Mouse (Mus musculus) thymus, adult 2 months (tissue): ENCODE data around the gene Tekt4. TPM values are rescaled to one million over a fixed set of nuclear protein-coding genes. Genes with fewer than 3 reads are reported as not detected.

Experiments
- DNase-seq: peaks from one replicate; pipeline ENCODE4 v3.0.0; 2021
- H3K27ac ChIP-seq: fragments of 200-500 bp; 2 replicates; pipeline ENCODE4 v1.5.1; 2012; ENCODE audit warnings: low read length, control low read depth; ENCODE audit not compliant: control insufficient read depth, insufficient read depth
- H3K27me3 ChIP-seq: fragments of 200-500 bp; 2 replicates; pipeline ENCODE4 v1.6.1; 2012; ENCODE audit warnings: mild to moderate bottlenecking, low read length, moderate library complexity, mixed read lengths; ENCODE audit not compliant: control insufficient read depth, insufficient read depth
- H3K36me3 ChIP-seq: fragments of 200-500 bp; 2 replicates; pipeline ENCODE4 v1.6.1; 2012; ENCODE audit warnings: mild to moderate bottlenecking, low read length, moderate library complexity; ENCODE audit not compliant: control insufficient read depth, insufficient read depth
- H3K4me1 ChIP-seq: fragments of 200-500 bp; replicated peaks from 2 replicates; pipeline ENCODE4 v1.6.1; 2012; ENCODE audit warnings: low read length; ENCODE audit not compliant: control insufficient read depth, insufficient read depth
- H3K4me3 ChIP-seq: fragments of 200-500 bp; 2 replicates; pipeline ENCODE4 v1.5.1; 2012; ENCODE audit warnings: mild to moderate bottlenecking, low read length, control low read depth, moderate library complexity; ENCODE audit not compliant: control insufficient read depth, insufficient read depth
- CTCF ChIP-seq: fragments of 200-500 bp; IDR thresholded peaks from 2 replicates; pipeline ENCODE4 v1.5.1; 2012; ENCODE audit warnings: mild to moderate bottlenecking, control low read depth, low read length, moderate library complexity, borderline replicate concordance; ENCODE audit not compliant: control insufficient read depth, poor library complexity, insufficient read depth; ENCODE audit errors: extremely low read depth
- POLR2A ChIP-seq: fragments of 200-500 bp; IDR thresholded peaks from 2 replicates; pipeline ENCODE4 v1.6.1; 2012; ENCODE audit warnings: mild to moderate bottlenecking, low read length, control low read depth, moderate library complexity; ENCODE audit not compliant: control insufficient read depth, poor library complexity, insufficient read depth; ENCODE audit errors: extremely low read depth
- WGBS: fragments of 180-500 bp; shearing (Covaris S2); methylation state at CpG from one replicate; pipeline ENCODE4 v1.1.7; 2018; 5-methylcytosine and 5-hydroxymethylcytosine counted together
- polyA plus RNA-seq: library from polyadenylated mRNA; depleted of rRNA; stranded (reverse); fragments of >200 nt; gene quantifications from 2 replicates; pipeline ENCODE4 v1.2.3, GENCODE M21; 2012; rRNA removed

The Tekt4 gene
- polyA plus RNA-seq, 1 experiment = 0.42 TPM

DNA sequence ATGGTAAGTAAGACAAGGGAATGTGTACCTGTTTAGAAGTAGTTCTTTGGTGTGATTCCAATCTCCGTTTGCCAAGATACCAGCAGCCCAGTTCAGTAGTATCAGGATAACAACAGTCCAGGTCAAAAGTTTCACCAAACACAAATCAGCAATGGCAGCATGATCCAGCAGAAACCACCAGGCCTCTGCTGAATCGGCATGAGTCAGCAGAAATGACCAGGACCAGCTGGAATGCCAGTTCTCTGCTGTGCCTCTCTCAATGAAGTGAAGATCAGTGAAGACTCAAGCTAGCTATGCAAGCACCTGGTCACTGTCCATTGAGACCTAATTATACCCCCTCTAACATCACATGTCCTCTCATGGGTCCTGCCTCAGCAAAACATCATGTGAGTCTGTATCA lies 59.6 kb downstream of the Tekt4 start:
- H3K36me3 ChIP-seq = no peaks in the 10 kb centered on the region
- 92% methylated on average over 2 of the region's 2 CpGs for WGBS
- TF ChIP-seq CTCF = no peak
- TF ChIP-seq POLR2A = no peak
- DNase-seq = no peak
- no peaks in the 10 kb centered on the region for H3K4me1 ChIP-seq
- no peaks in the 10 kb centered on the region for H3K27me3 ChIP-seq
- H3K27ac ChIP-seq = no peak overlapping the region
- H3K4me3 ChIP-seq = no peak overlapping the region

DNA sequence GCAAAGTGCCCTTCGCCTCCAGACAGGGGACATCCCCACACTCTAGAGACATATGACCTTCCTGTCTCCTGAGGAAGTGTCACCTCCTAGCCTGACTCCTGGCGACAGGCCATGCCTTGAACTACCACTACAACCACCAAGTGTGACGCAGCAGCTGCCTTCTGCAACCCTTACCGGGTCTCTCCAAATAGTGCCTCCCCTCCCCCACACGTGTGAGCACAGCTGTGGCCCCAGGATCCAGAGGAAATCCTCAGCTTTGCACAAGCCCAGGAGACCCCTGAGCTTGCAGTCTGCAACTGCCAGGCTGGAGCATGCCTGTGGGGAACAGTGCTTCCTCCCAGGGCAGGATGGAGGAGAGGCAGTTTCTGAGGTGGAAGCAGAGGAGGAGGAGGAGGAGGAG lies 61.9 kb downstream of the Tekt4 start:
- TF ChIP-seq POLR2A (no peak), CTCF (no peak)
- H3K27me3 ChIP-seq = no peaks in the 10 kb centered on the region
- no peak overlapping the region for H3K4me3 ChIP-seq
- no peak for DNase-seq
- no peaks in the 10 kb centered on the region for H3K36me3 ChIP-seq
- H3K27ac ChIP-seq = no peak overlapping the region
- no peaks in the 10 kb centered on the region for H3K4me1 ChIP-seq
- 14% methylated on average over 5 of the region's 5 CpGs for WGBS

DNA sequence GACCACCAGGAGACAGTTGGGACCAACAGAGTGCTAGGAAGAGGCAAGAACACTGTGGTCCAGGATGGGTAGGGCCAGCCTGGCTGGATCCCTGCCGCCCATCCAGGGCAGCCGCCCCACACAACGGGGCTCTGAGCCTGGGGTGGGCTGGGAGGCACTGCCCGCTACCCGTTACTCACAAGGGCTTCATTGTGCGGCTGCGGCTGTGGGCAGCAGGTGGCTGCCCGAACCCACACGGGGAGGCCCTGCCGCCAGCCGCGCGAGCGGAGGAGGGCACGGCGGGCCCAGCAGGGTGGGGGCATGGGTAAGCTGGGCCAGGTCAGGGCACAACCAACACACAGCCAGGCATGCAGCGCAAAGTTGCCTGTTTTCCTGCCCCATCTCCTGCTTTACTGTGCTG lies 63.7 kb downstream of the Tekt4 start:
- no peak for DNase-seq
- no peak for TF ChIP-seq POLR2A
- no peak for TF ChIP-seq CTCF
- H3K36me3 ChIP-seq = no peaks in the 10 kb centered on the region
- H3K27me3 ChIP-seq = no peaks in the 10 kb centered on the region
- 92% methylated on average over 17 of the region's 17 CpGs for WGBS
- no peak overlapping the region for H3K27ac ChIP-seq
- H3K4me3 ChIP-seq = no peak overlapping the region
- no peaks in the 10 kb centered on the region for H3K4me1 ChIP-seq

DNA sequence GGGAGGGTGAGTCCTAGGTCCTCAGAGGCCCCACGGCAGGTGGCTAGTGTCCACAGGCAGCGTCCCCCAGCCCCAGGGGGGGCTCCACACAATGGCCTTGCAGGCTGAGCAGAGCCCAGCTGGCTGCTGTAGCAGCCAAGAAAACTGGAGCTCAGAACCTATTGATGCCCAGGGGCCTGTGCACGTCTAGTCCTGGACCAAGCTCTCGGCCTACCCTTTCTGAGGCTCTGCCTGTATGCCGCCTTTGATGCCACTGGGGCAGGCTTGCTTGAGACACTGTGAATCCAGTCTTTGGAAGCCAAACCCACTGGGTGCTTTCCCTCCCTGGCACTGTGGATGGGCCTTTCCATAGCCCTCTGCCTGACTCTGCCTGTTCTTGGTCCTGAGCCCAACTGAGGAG lies 65.1 kb downstream of the Tekt4 start:
- Histone ChIP-seq H3K4me3 (no peak overlapping the region), H3K4me1 (no peaks in the 10 kb centered on the region), H3K36me3 (no peaks in the 10 kb centered on the region), H3K27ac (no peak overlapping the region), H3K27me3 (no peaks in the 10 kb centered on the region)
- no peak for DNase-seq
- TF ChIP-seq POLR2A (no peak), CTCF (no peak)
- WGBS = 93% methylated on average over 5 of the region's 5 CpGs

DNA sequence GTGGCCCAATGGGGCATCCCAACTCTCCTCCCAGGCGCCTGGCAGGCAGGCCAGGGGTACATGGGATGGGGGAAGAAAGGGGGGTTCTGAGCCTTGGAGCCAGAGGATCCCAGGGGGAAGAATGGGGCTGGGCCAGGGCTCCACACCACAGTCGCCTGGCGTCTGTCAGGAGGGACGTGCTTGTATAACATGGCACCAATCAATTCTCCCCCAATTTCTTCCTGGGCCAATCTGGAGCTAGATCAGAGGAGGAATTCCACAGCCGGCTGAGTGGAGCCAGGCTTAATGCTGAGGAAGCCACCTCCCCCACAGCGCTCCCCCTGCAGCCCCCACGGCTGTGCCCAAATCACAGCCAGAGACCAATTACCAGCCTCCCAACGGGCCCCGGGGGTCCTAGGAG lies 66.1 kb downstream of the Tekt4 start:
- Histone ChIP-seq H3K36me3 (no peaks in the 10 kb centered on the region), H3K27ac (no peak overlapping the region), H3K27me3 (no peaks in the 10 kb centered on the region), H3K4me3 (no peak overlapping the region), H3K4me1 (no peaks in the 10 kb centered on the region)
- no peak for DNase-seq
- no peak for TF ChIP-seq CTCF
- 57% methylated on average over 9 of the region's 9 CpGs for WGBS

DNA sequence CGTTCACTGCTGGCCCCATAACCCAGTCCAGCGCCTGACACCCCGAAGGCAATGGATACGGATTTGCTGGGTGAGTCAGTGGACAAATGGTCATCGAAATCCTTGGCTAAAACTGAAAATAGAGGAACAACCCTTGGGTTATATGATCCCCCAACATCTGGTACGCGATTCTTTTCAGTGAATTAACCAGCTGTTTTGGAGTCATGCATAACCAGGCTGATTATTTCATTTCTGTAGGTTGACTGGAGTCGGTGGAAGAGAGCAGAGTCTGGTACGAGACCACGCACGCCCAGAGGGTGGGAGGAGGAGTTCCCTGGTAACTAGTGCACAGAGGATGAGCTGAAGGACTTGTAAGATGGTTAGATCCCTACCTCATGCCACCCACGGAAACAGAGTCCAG lies 67.7 kb downstream of the Tekt4 start:
- H3K36me3 ChIP-seq = no peaks in the 10 kb centered on the region
- H3K4me1 ChIP-seq = no peaks in the 10 kb centered on the region
- WGBS = 86% methylated on average over 12 of the region's 12 CpGs
- H3K27ac ChIP-seq = no peak overlapping the region
- TF ChIP-seq POLR2A = no peak
- no peak for TF ChIP-seq CTCF
- DNase-seq = no peak
- H3K27me3 ChIP-seq = no peaks in the 10 kb centered on the region
- no peak overlapping the region for H3K4me3 ChIP-seq

Other genes starting within 250 kb of the Tekt4 start
- 39.8 and 47.7 TPM in 2 replicates for gene Gnptg, start 214.5 kb upstream of the Tekt4 start, polyA plus RNA-seq
- 38.0 and 40.9 TPM in 2 replicates for gene Tsr3, start 214.4 kb upstream of the Tekt4 start, polyA plus RNA-seq
- gene Baiap3, start 198.3 kb upstream of the Tekt4 start, polyA plus RNA-seq = 56.5 and 60.9 TPM in 2 replicates
- 304 and 316 TPM in 2 replicates for gene Ube2i, start 180.0 kb upstream of the Tekt4 start, polyA plus RNA-seq
- gene Prss34, start 156.2 kb upstream of the Tekt4 start, polyA plus RNA-seq = 1.2 and 1.3 TPM in 2 replicates
- gene Prss28, start 146.0 kb upstream of the Tekt4 start, polyA plus RNA-seq = 0.13 and 0.18 TPM in 2 replicates
- 2.3 and 2.7 TPM in 2 replicates for gene Prss29, start 136.0 kb upstream of the Tekt4 start, polyA plus RNA-seq
- 0.44 and 0.61 TPM in 2 replicates for gene Tpsab1, start 109.1 kb upstream of the Tekt4 start, polyA plus RNA-seq
- gene Tpsb2, start 88.3 kb upstream of the Tekt4 start, polyA plus RNA-seq = 4.7 and 7.6 TPM in 2 replicates
- 0.80 and 1.8 TPM in 2 replicates for gene Tpsg1, start 85.3 kb upstream of the Tekt4 start, polyA plus RNA-seq
- 1.5 and 4.3 TPM in 2 replicates for gene Cacna1h, start 20.8 kb upstream of the Tekt4 start, polyA plus RNA-seq
- not detected in 2 replicates for gene Sstr5, start 42.7 kb downstream of the Tekt4 start, polyA plus RNA-seq
- gene Sox8, start 116.1 kb downstream of the Tekt4 start, polyA plus RNA-seq = 0.94 and 1.0 TPM in 2 replicates
- gene Lmf1, start 124.5 kb downstream of the Tekt4 start, polyA plus RNA-seq = 25.2 and 25.8 TPM in 2 replicates